Mouse (Mus musculus): ENCODE results near the gene Slc25a4. TPM values are rescaled to one million over a fixed set of nuclear protein-coding genes. Genes with fewer than 3 reads are reported as not detected.
"Not testable (repeated sequence)": the region's sequence is repeated elsewhere in the genome, so short reads cannot be mapped to it uniquely, and the experiment has no call there.

Slc25a4 gene
- 1,000 to 10,000 TPM; 3,101 to 3,310 TPM for total RNA-seq (2021)

- peak; percentile 99 for DNase-seq
Measured at GRCm38 (mm10) chr8:46210404-46211315, at the start of gene Slc25a4. Slc25a4 (minus strand) TSS chr8:46211284.

GRCm38 (mm10) chr8:46257921-46258682 is 47.0 kb upstream of the Slc25a4 start:
- no peak for DNase-seq

- DNase-seq: no peak
Measured at GRCm38 (mm10) chr8:46252456-46252855, 41.4 kb upstream of the Slc25a4 start.

- no peak for DNase-seq
Measured at GRCm38 (mm10) chr8:46251561-46251960, 40.5 kb upstream of the Slc25a4 start.

- DNase-seq: peak; percentile 29
Measured at GRCm38 (mm10) chr8:46246346-46246745, 35.3 kb upstream of the Slc25a4 start.

GRCm38 (mm10) chr8:46242946-46243345 is 31.9 kb upstream of the Slc25a4 start:
- DNase-seq: no peak

- DNase-seq: peak; percentile 91
Measured at GRCm38 (mm10) chr8:46241568-46242374, 30.7 kb upstream of the Slc25a4 start.

GRCm38 (mm10) chr8:46236441-46237223 is 25.5 kb upstream of the Slc25a4 start:
- DNase-seq: peak; percentile 40

- no peak for DNase-seq
Measured at GRCm38 (mm10) chr8:46234736-46235135, 23.7 kb upstream of the Slc25a4 start.

- DNase-seq: peak; percentile 38
Measured at GRCm38 (mm10) chr8:46232798-46233197, 21.7 kb upstream of the Slc25a4 start.

- not testable (repeated sequence) for DNase-seq
Measured at GRCm38 (mm10) chr8:46231968-46232367, 20.9 kb upstream of the Slc25a4 start.

- peak; percentile 50 for DNase-seq
Measured at GRCm38 (mm10) chr8:46226622-46227021, 15.5 kb upstream of the Slc25a4 start.

GRCm38 (mm10) chr8:46225501-46225900 is 14.4 kb upstream of the Slc25a4 start:
- DNase-seq: no peak

- peak; percentile 40 for DNase-seq
Measured at GRCm38 (mm10) chr8:46220566-46220965, 9.5 kb upstream of the Slc25a4 start.

- peak; percentile 90 for DNase-seq
Measured at GRCm38 (mm10) chr8:46216838-46217237, 5.8 kb upstream of the Slc25a4 start.

- DNase-seq: no peak
Measured at GRCm38 (mm10) chr8:46213971-46214480, 2.9 kb upstream of the Slc25a4 start.

GRCm38 (mm10) chr8:46212194-46212593 is 1.1 kb upstream of the Slc25a4 start:
- peak; percentile 64 for DNase-seq

GRCm38 (mm10) chr8:46211611-46212071 is 557 bp upstream of the Slc25a4 start:
- DNase-seq: peak; percentile 35

GRCm38 (mm10) chr8:46209057-46209456 is 2.0 kb downstream of the Slc25a4 start:
- peak; percentile 44 for DNase-seq

- DNase-seq: peak; percentile 93
Measured at GRCm38 (mm10) chr8:46208354-46208753, 2.7 kb downstream of the Slc25a4 start.

- DNase-seq: no peak
Measured at GRCm38 (mm10) chr8:46206107-46206506, 5.0 kb downstream of the Slc25a4 start.

Data from heart, postnatal 4 days (tissue).